Mouse (Mus musculus) neural tube, embryonic 12.5 days (tissue): ENCODE results near the gene Psmc3. TPM values are rescaled to one million over a fixed set of nuclear protein-coding genes. Genes with fewer than 3 reads are reported as not detected.
"Not testable (repeated sequence)": the region's sequence is repeated elsewhere in the genome, so short reads cannot be mapped to it uniquely, and the experiment has no call there.

Experiments used
- ATAC-seq: fragments of 200-750 bp; cut with Nextera tagmentation; 2 replicates; pipeline ENCODE4 v1.8.0; 2017; ENCODE audit warnings: low read depth, mild to moderate bottlenecking, moderate TSS enrichment, moderate library complexity; ENCODE audit not compliant: low FRiP score
- H3K27ac ChIP-seq: fragments of 300-500 bp; sonication (generic); 2 replicates; pipeline ENCODE4 v1.5.1; 2016
- H3K27me3 ChIP-seq: fragments of 300-500 bp; sonication (generic); replicated peaks from 2 replicates; pipeline ENCODE4 v1.6.1; 2016; ENCODE audit warnings: mild to moderate bottlenecking
- H3K36me3 ChIP-seq: fragments of 300-500 bp; sonication (generic); 2 replicates; pipeline ENCODE4 v1.6.1; 2016; ENCODE audit warnings: mild to moderate bottlenecking
- H3K4me1 ChIP-seq: fragments of 300-500 bp; sonication (generic); 2 replicates; pipeline ENCODE4 v1.6.1; 2016
- H3K4me2 ChIP-seq: fragments of 300-500 bp; sonication (generic); replicated peaks from 2 replicates; pipeline ENCODE4 v1.6.1; 2016; ENCODE audit warnings: mild to moderate bottlenecking
- H3K4me3 ChIP-seq: fragments of 300-500 bp; sonication (generic); 2 replicates; pipeline ENCODE4 v1.5.1; 2016
- H3K9ac ChIP-seq: fragments of 300-500 bp; sonication (generic); 2 replicates; pipeline ENCODE4 v1.6.1; 2016; ENCODE audit warnings: mild to moderate bottlenecking
- H3K9me3 ChIP-seq: fragments of 300-500 bp; sonication (generic); 2 replicates; pipeline ENCODE4 v1.6.1; 2016; ENCODE audit warnings: mild to moderate bottlenecking
- WGBS: fragments of 180-500 bp; shearing (Covaris S2); methylation state at CpG from one replicate; pipeline ENCODE4 v1.1.7; 2016; 5-methylcytosine and 5-hydroxymethylcytosine counted together
- polyA plus RNA-seq: library from polyadenylated mRNA; unstranded; fragments of >200 nt; fragmentation: Nextera tagmentation; extraction: Ambion mirVana; gene quantifications from 2 replicates; pipeline ENCODE4 v1.2.1, GENCODE M21; 2016

Psmc3 gene
- 281 and 296 TPM in 2 replicates for polyA plus RNA-seq

- H3K9ac ChIP-seq, result peak within 1 kb of the TSS; percentile 82
- under 1% methylated on average over 40 of the region's 40 CpGs for WGBS
- peak within 1 kb of the TSS; percentile 50; the same call in 1 of the 2 replicates for H3K27ac ChIP-seq
Observed at GRCm38 (mm10) chr2:91053934-91054382, at the start of gene Psmc3. Psmc3 (plus strand) TSS chr2:91054009.

GRCm38 (mm10) chr2:91008536-91008935, 45.3 kb upstream of the Psmc3 start:
- Histone ChIP-seq H3K36me3 (peaks cover 84% of the 10 kb centered on the region), H3K27me3 (no peaks in the 10 kb centered on the region), H3K9ac (no peak overlapping the region), H3K4me2 (no peak overlapping the region), H3K9me3 (no peaks in the 10 kb centered on the region), H3K27ac (no peak overlapping the region), H3K4me3 (no peak overlapping the region), H3K4me1 (no peaks in the 10 kb centered on the region)
- 97% methylated on average over 8 of the region's 8 CpGs for WGBS
- no peak for ATAC-seq

More at GRCm38 (mm10) chr2:91053934-91054382, at the start of gene Psmc3:
- ATAC-seq, result peak; percentile 98
- H3K36me3 ChIP-seq, result peaks cover 36% of the 10 kb centered on the region
- H3K4me2 ChIP-seq, result peak within 1 kb of the TSS; percentile 91
- H3K4me3 ChIP-seq, result peak within 1 kb of the TSS; percentile 82
- peaks cover 13% of the 10 kb centered on the region for H3K4me1 ChIP-seq
- H3K27me3 ChIP-seq, result no peaks in the 10 kb centered on the region
- no peaks in the 10 kb centered on the region for H3K9me3 ChIP-seq

GRCm38 (mm10) chr2:91013881-91014280, 39.9 kb upstream of the Psmc3 start:
- H3K36me3 ChIP-seq, result peaks cover 68% of the 10 kb centered on the region
- H3K27ac ChIP-seq, result no peak overlapping the region

GRCm38 (mm10) chr2:91015386-91015785, 38.4 kb upstream of the Psmc3 start:
- no peak for ATAC-seq
- H3K9ac ChIP-seq, result no peak overlapping the region
- no peak overlapping the region for H3K4me2 ChIP-seq
- peaks cover 5% of the 10 kb centered on the region for H3K4me1 ChIP-seq
- H3K4me3 ChIP-seq, result no peak overlapping the region
- no peak overlapping the region for H3K27ac ChIP-seq
- peaks cover 60% of the 10 kb centered on the region for H3K36me3 ChIP-seq
- no peaks in the 10 kb centered on the region for H3K27me3 ChIP-seq
- no peaks in the 10 kb centered on the region for H3K9me3 ChIP-seq
- 84% methylated on average over 4 of the region's 4 CpGs for WGBS

More at GRCm38 (mm10) chr2:91013881-91014280, 39.9 kb upstream of the Psmc3 start:
- Histone ChIP-seq H3K4me1 (peaks cover 5% of the 10 kb centered on the region), H3K4me3 (no peak overlapping the region), H3K9me3 (no peaks in the 10 kb centered on the region), H3K4me2 (no peak overlapping the region), H3K27me3 (no peaks in the 10 kb centered on the region), H3K9ac (no peak overlapping the region)
- WGBS, result 90% methylated on average over 2 of the region's 2 CpGs
- ATAC-seq, result no peak

- Histone ChIP-seq H3K9me3 (no peaks in the 10 kb centered on the region), H3K36me3 (peaks cover 42% of the 10 kb centered on the region)
- 83% methylated on average over 8 of the region's 8 CpGs for WGBS
Observed at GRCm38 (mm10) chr2:91018061-91018788, 35.6 kb upstream of the Psmc3 start.

GRCm38 (mm10) chr2:91019911-91020310, 33.9 kb upstream of the Psmc3 start:
- Histone ChIP-seq H3K27me3 (no peaks in the 10 kb centered on the region), H3K27ac (no peak overlapping the region), H3K4me2 (no peak overlapping the region), H3K36me3 (peaks cover 25% of the 10 kb centered on the region; the same call in 1 of the 2 replicates), H3K9me3 (no peaks in the 10 kb centered on the region), H3K4me1 (peaks cover 5% of the 10 kb centered on the region), H3K9ac (no peak overlapping the region), H3K4me3 (no peak overlapping the region)
- WGBS, result 95% methylated on average over 3 of the region's 3 CpGs
- ATAC-seq, result no peak

More at GRCm38 (mm10) chr2:91018061-91018788, 35.6 kb upstream of the Psmc3 start:
- ATAC-seq, result peak; percentile 41; the same call in 1 of the 2 replicates
- Histone ChIP-seq H3K4me3 (no peak overlapping the region), H3K27me3 (no peaks in the 10 kb centered on the region), H3K27ac (no peak overlapping the region), H3K9ac (no peak overlapping the region), H3K4me2 (no peak overlapping the region), H3K4me1 (peaks cover 5% of the 10 kb centered on the region)

GRCm38 (mm10) chr2:91022266-91022665, 31.5 kb upstream of the Psmc3 start:
- ATAC-seq, H3K9me3 ChIP-seq, H3K4me2 ChIP-seq, H3K27me3 ChIP-seq, H3K27ac ChIP-seq, H3K4me1 ChIP-seq, H3K4me3 ChIP-seq, H3K9ac ChIP-seq: not testable (repeated sequence)
- 92% methylated on average over 7 of the region's 7 CpGs for WGBS
- peaks cover 14% of the 10 kb centered on the region; the same call in 1 of the 2 replicates for H3K36me3 ChIP-seq

- WGBS, result 51% methylated on average over 2 of the region's 2 CpGs
- Histone ChIP-seq H3K9me3 (no peaks in the 10 kb centered on the region), H3K27me3 (no peaks in the 10 kb centered on the region), H3K9ac (no peak overlapping the region), H3K4me3 (no peak overlapping the region), H3K4me1 (peaks cover under 1% of the 10 kb centered on the region; the same call in 1 of the 2 replicates), H3K27ac (no peak overlapping the region), H3K4me2 (no peak overlapping the region), H3K36me3 (peaks cover 14% of the 10 kb centered on the region; the same call in 1 of the 2 replicates)
- no peak for ATAC-seq
Observed at GRCm38 (mm10) chr2:91023131-91023530, 30.7 kb upstream of the Psmc3 start.

GRCm38 (mm10) chr2:91023956-91024355, 29.9 kb upstream of the Psmc3 start:
- H3K9ac ChIP-seq, result no peak overlapping the region
- no peak for ATAC-seq
- H3K4me2 ChIP-seq, result no peak overlapping the region
- no peak overlapping the region for H3K4me3 ChIP-seq
- H3K36me3 ChIP-seq, result peaks cover 11% of the 10 kb centered on the region; the same call in 1 of the 2 replicates
- 91% methylated on average over 1 of the region's 1 CpGs for WGBS
- H3K4me1 ChIP-seq, result peaks cover 3% of the 10 kb centered on the region; the same call in 1 of the 2 replicates
- H3K27me3 ChIP-seq, result no peaks in the 10 kb centered on the region
- H3K27ac ChIP-seq, result no peak overlapping the region
- H3K9me3 ChIP-seq, result no peaks in the 10 kb centered on the region

GRCm38 (mm10) chr2:91025081-91025516, 28.7 kb upstream of the Psmc3 start:
- no peak overlapping the region for H3K4me2 ChIP-seq
- H3K27me3 ChIP-seq, result no peaks in the 10 kb centered on the region
- peaks cover 3% of the 10 kb centered on the region; the same call in 1 of the 2 replicates for H3K4me1 ChIP-seq
- H3K9me3 ChIP-seq, result no peaks in the 10 kb centered on the region
- no peak overlapping the region for H3K27ac ChIP-seq
- H3K9ac ChIP-seq, result no peak overlapping the region
- WGBS, result 94% methylated on average over 1 of the region's 1 CpGs
- no peak for ATAC-seq
- peaks cover 6% of the 10 kb centered on the region; the same call in 1 of the 2 replicates for H3K36me3 ChIP-seq
- no peak overlapping the region for H3K4me3 ChIP-seq

GRCm38 (mm10) chr2:91026491-91026890, 27.3 kb upstream of the Psmc3 start:
- H3K4me1 ChIP-seq, result peaks cover 3% of the 10 kb centered on the region; the same call in 1 of the 2 replicates
- H3K9ac ChIP-seq, result no peak overlapping the region
- H3K4me2 ChIP-seq, result no peak overlapping the region
- no peaks in the 10 kb centered on the region for H3K36me3 ChIP-seq
- H3K9me3 ChIP-seq, result no peaks in the 10 kb centered on the region
- 79% methylated on average over 1 of the region's 1 CpGs for WGBS
- no peak overlapping the region for H3K27ac ChIP-seq
- H3K4me3 ChIP-seq, result no peak overlapping the region
- no peak for ATAC-seq
- no peaks in the 10 kb centered on the region for H3K27me3 ChIP-seq

GRCm38 (mm10) chr2:91027391-91028214, 26.2 kb upstream of the Psmc3 start:
- WGBS, result 80% methylated on average over 9 of the region's 9 CpGs
- Histone ChIP-seq H3K4me3 (no peak overlapping the region), H3K27ac (no peak overlapping the region), H3K4me2 (no peak overlapping the region), H3K36me3 (no peaks in the 10 kb centered on the region), H3K9me3 (no peaks in the 10 kb centered on the region), H3K27me3 (no peaks in the 10 kb centered on the region), H3K4me1 (peaks cover 3% of the 10 kb centered on the region; the same call in 1 of the 2 replicates), H3K9ac (no peak overlapping the region)
- no peak for ATAC-seq
